Mouse (Mus musculus): ENCODE measurements around the gene Stard3nl. TPM values are rescaled to one million over a fixed set of nuclear protein-coding genes. Genes with fewer than 3 reads are reported as not detected.

Gene Stard3nl
- polyA plus RNA-seq (2017; shearing (Covaris generic)), result 10 to 100 TPM; 59.4 to 61.0 TPM

GRCm38 (mm10) chr13:19395688-19396354 lies at the start of gene Stard3nl:
TSS of gene Stard3nl (minus strand) at chr13:19395795.
- peak; percentile 99 for ATAC-seq

- ATAC-seq, result no peak
Observed at GRCm38 (mm10) chr13:19438040-19438439, 42.4 kb upstream of the Stard3nl start.

GRCm38 (mm10) chr13:19429812-19430370 lies 34.3 kb upstream of the Stard3nl start:
- ATAC-seq, result no peak

GRCm38 (mm10) chr13:19428076-19428475 lies 32.5 kb upstream of the Stard3nl start:
- ATAC-seq, result no peak

- ATAC-seq, result no peak
Observed at GRCm38 (mm10) chr13:19424563-19424962, 29.0 kb upstream of the Stard3nl start.

- ATAC-seq, result no peak
Observed at GRCm38 (mm10) chr13:19422521-19422920, 26.9 kb upstream of the Stard3nl start.

- peak; percentile 69 for ATAC-seq
Observed at GRCm38 (mm10) chr13:19417885-19418521, 22.4 kb upstream of the Stard3nl start.

- ATAC-seq, result no peak
Observed at GRCm38 (mm10) chr13:19415894-19416531, 20.4 kb upstream of the Stard3nl start.

GRCm38 (mm10) chr13:19415337-19415736 lies 19.7 kb upstream of the Stard3nl start:
- ATAC-seq, result no peak

GRCm38 (mm10) chr13:19412334-19412939 lies 16.8 kb upstream of the Stard3nl start:
- no peak for ATAC-seq

- ATAC-seq, result no peak
Observed at GRCm38 (mm10) chr13:19411886-19412285, 16.3 kb upstream of the Stard3nl start.

GRCm38 (mm10) chr13:19410694-19411093 lies 15.1 kb upstream of the Stard3nl start:
- ATAC-seq, result no peak

GRCm38 (mm10) chr13:19407953-19408352 lies 12.4 kb upstream of the Stard3nl start:
- ATAC-seq, result no peak

- ATAC-seq, result no peak
Observed at GRCm38 (mm10) chr13:19404623-19405022, 9.0 kb upstream of the Stard3nl start.

GRCm38 (mm10) chr13:19394798-19395687 lies 552 bp downstream of the Stard3nl start:
- ATAC-seq, result peak; percentile 9

GRCm38 (mm10) chr13:19394171-19394570 lies 1.4 kb downstream of the Stard3nl start:
- no peak for ATAC-seq

GRCm38 (mm10) chr13:19393731-19394130 lies 1.9 kb downstream of the Stard3nl start:
- ATAC-seq, result no peak

- ATAC-seq, result no peak
Observed at GRCm38 (mm10) chr13:19391608-19392007, 4.0 kb downstream of the Stard3nl start.

- ATAC-seq, result no peak
Observed at GRCm38 (mm10) chr13:19390296-19390695, 5.3 kb downstream of the Stard3nl start.

GRCm38 (mm10) chr13:19389896-19390295 lies 5.7 kb downstream of the Stard3nl start:
- no peak for ATAC-seq

GRCm38 (mm10) chr13:19389434-19389833 lies 6.2 kb downstream of the Stard3nl start:
- no peak for ATAC-seq

- no peak for ATAC-seq
Observed at GRCm38 (mm10) chr13:19385226-19385625, 10.4 kb downstream of the Stard3nl start.

Measured in activated CD4-positive, CD25-positive, alpha-beta regulatory T cell, adult 4 months (primary cell).